In the genomic region with DNA sequence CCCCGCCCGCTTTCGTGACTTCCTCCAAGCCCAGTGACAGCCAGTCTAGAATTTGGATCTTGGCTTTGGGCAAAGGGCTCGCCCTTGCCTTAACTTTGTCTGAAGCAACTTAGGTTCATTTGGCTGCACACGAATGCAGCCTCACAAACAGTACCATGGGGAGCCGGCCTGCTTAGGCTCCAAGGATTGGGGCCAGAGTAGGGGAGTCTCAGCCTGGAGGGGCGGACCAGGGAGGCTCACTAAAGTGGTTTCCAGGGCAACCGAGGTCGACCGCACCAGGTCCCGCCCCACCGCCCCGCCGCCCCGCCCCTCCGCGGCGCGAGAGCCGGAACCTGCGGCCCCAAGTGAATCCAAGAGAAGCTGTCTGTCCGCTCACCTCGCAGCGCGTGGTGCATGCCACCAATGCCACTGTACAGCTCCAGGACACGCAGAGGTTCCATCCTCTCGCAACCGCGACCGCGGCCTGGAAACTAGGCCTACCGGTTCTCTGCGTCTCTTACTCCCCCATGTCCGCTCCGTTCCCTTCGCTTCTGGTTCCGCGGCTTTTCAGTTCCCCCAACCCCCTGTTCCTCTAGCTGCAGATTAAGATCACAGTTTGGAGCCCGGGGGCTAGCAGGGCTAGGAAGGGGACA, we compare ENCODE assay signal across 8 mouse cellular contexts. TPM values are rescaled to one million over a fixed set of nuclear protein-coding genes. Genes with fewer than 3 reads are reported as not detected.
A peak's percentile ranks its signal among the peaks of the same experiment; 100 is the strongest.
DNase-seq lines count a peak whose midpoint lies in the region; ATAC-seq lines count a peak whose summit lies in the region.

A gene (minus strand): TSS at position 476 of the 632 bp plus-strand sequence.

- under 1% methylated on average over 39 of the region's 39 CpGs for WGBS in intestine, embryonic 16.5 days
- under 1% methylated on average over 39 of the region's 39 CpGs for WGBS in midbrain, embryonic 10.5 days

- H3K9me3 ChIP-seq in intestine, embryonic 16.5 days (ENCODE audit: control insufficient read depth, low read length) = no peaks in the 10 kb centered on the region
- H3K9me3 ChIP-seq in midbrain, embryonic 10.5 days (replicated peaks) = no peaks in the 10 kb centered on the region

- H3K36me3 ChIP-seq in intestine, embryonic 16.5 days (ENCODE audit: control insufficient read depth, insufficient read depth, low read length) = no peaks in the 10 kb centered on the region
- no peaks in the 10 kb centered on the region for H3K36me3 ChIP-seq in midbrain, embryonic 10.5 days

- peak; percentile 100 for ATAC-seq in intestine, embryonic 16.5 days

- H3K4me3 ChIP-seq in intestine, embryonic 16.5 days (ENCODE audit: low read length) = peak within 1 kb of the TSS; percentile 63
- peak within 1 kb of the TSS; percentile 59 for H3K4me3 ChIP-seq in midbrain, embryonic 10.5 days

- H3K27ac ChIP-seq in intestine, embryonic 16.5 days (ENCODE audit: low read length) = peak within 1 kb of the TSS; percentile 90
- H3K27ac ChIP-seq in midbrain, embryonic 10.5 days (replicated peaks) = peak within 1 kb of the TSS; percentile 93

- peak; percentile 93 for DNase-seq in adrenal gland, postnatal 10 days
- DNase-seq in embryo, embryonic 9.5 days (ENCODE audit: extremely low spot score) = peak; percentile 93
- peak; percentile 66 to 86 for DNase-seq in gastrocnemius, postnatal 4 days (ENCODE audit: low spot score in 2 of 2)
- peak; percentile 84 for DNase-seq in left cerebral cortex, postnatal 36 days (ENCODE audit: low spot score in 2 of 2)
- peak; percentile 95 for DNase-seq in midbrain, embryonic 10.5 days (ENCODE audit: low spot score)
- DNase-seq in right cerebral cortex, postnatal 36 days (ENCODE audit: low spot score in 2 of 2) = peak; percentile 59 to 61
- DNase-seq in urinary bladder, postnatal 4 days (ENCODE audit: low spot score in 2 of 2) = peak; percentile 84

- no peaks in the 10 kb centered on the region for H3K27me3 ChIP-seq in intestine, embryonic 16.5 days (replicated peaks; ENCODE audit: control insufficient read depth, insufficient read depth, low read length)
- H3K27me3 ChIP-seq in midbrain, embryonic 10.5 days (ENCODE audit: low read depth, poor library complexity, severe bottlenecking) = no peaks in the 10 kb centered on the region

- intact Hi-C loops in left cerebral cortex, postnatal 36 days (cut with DNase I) = loop anchor here (2.0 to 10.0 kb wide), 2 partner anchors 30 to 130 kb away; no protein-coding TSS in a partner anchor

- H3K9ac ChIP-seq in intestine, embryonic 16.5 days (ENCODE audit: low read depth, low read length) = peak within 1 kb of the TSS; percentile 81

- no peaks in the 10 kb centered on the region for H3K4me1 ChIP-seq in intestine, embryonic 16.5 days (ENCODE audit: control insufficient read depth, insufficient read depth, low read length)
- H3K4me1 ChIP-seq in midbrain, embryonic 10.5 days = peaks cover 37% of the 10 kb centered on the region

- H3K4me2 ChIP-seq in intestine, embryonic 16.5 days (ENCODE audit: low read depth, low read length) = peak within 1 kb of the TSS; percentile 56

RNA-seq across cellular contexts. Expression of the gene that starts here (rescaled TPM):
- 1 to 10 TPM; 5.7 to 9.6 TPM for total RNA-seq in adrenal gland, postnatal 10 days (2021)
- total RNA-seq in gastrocnemius, postnatal 4 days (2021) = 1 to 10 TPM; 4.6 to 7.6 TPM
- polyA plus RNA-seq in intestine, embryonic 16.5 days (2015; fragmentation: Nextera tagmentation; extraction: Ambion mirVana) = 6.8 and 7.3 TPM in 2 replicates
- total RNA-seq in left cerebral cortex, postnatal 36 days (2021) = 1 to 10 TPM; 4.6 to 7.9 TPM
- polyA plus RNA-seq in midbrain, embryonic 10.5 days (2016; fragmentation: Nextera tagmentation; extraction: Ambion mirVana) = 9.3 and 9.5 TPM in 2 replicates

Comparison
In these comparisons a context has a peak if more than half of its experiments do, and no peak if none do; other contexts are left out.
1. Peak in every context shown above with its lines: DNase-seq, ATAC-seq, H3K4me3 ChIP-seq and H3K27ac ChIP-seq.